Mouse (Mus musculus) thymus, adult 2 months (tissue): ENCODE data around the gene Calm3.

Source experiments
- CTCF ChIP-seq: fragments of 200-500 bp; IDR thresholded peaks from 2 replicates; pipeline ENCODE4 v1.5.1; 2012; ENCODE audit warnings: mild to moderate bottlenecking, control low read depth, low read length, moderate library complexity, borderline replicate concordance; ENCODE audit not compliant: control insufficient read depth, poor library complexity, insufficient read depth; ENCODE audit errors: extremely low read depth
- POLR2A ChIP-seq: fragments of 200-500 bp; IDR thresholded peaks from 2 replicates; pipeline ENCODE4 v1.6.1; 2012; ENCODE audit warnings: mild to moderate bottlenecking, low read length, control low read depth, moderate library complexity; ENCODE audit not compliant: control insufficient read depth, poor library complexity, insufficient read depth; ENCODE audit errors: extremely low read depth

GRCm38 (mm10) chr7:16873392-16873791 is 50.5 kb downstream of the Calm3 start:
- TF ChIP-seq CTCF (no peak), POLR2A (no peak)
